Mouse (Mus musculus): Measurements from ENCODE around the gene Frem1. TPM values are rescaled to one million over a fixed set of nuclear protein-coding genes. Genes with fewer than 3 reads are reported as not detected.

Frem1 gene
- total RNA-seq, 4 experiments from 2014 or later: 1.9 to 3.7 (median 2.8) TPM

- no peak for DNase-seq (ENCODE audit: low spot score in 2 of 2)
Observed at GRCm38 (mm10) chr4:82875532-82875931, 176.6 kb downstream of the Frem1 start.

- no peak for DNase-seq (ENCODE audit: low spot score in 2 of 2)
Observed at GRCm38 (mm10) chr4:82874791-82875190, 177.3 kb downstream of the Frem1 start.

- DNase-seq (ENCODE audit: low spot score in 2 of 2): no peak
Observed at GRCm38 (mm10) chr4:82872548-82872947, 179.6 kb downstream of the Frem1 start.

- no peak for DNase-seq (ENCODE audit: low spot score in 2 of 2)
Observed at GRCm38 (mm10) chr4:82872121-82872520, 180.0 kb downstream of the Frem1 start.

- DNase-seq (ENCODE audit: low spot score in 2 of 2): no peak
Observed at GRCm38 (mm10) chr4:82870931-82871330, 181.2 kb downstream of the Frem1 start.

- no peak for DNase-seq (ENCODE audit: low spot score in 2 of 2)
Observed at GRCm38 (mm10) chr4:82867731-82868445, 184.3 kb downstream of the Frem1 start.

GRCm38 (mm10) chr4:82867111-82867510, 185.0 kb downstream of the Frem1 start:
- DNase-seq (ENCODE audit: low spot score in 2 of 2): no peak

GRCm38 (mm10) chr4:82864974-82865699, 187.0 kb downstream of the Frem1 start:
- no peak for DNase-seq (ENCODE audit: low spot score in 2 of 2)

GRCm38 (mm10) chr4:82863316-82863715, 188.8 kb downstream of the Frem1 start:
- peak in 1 of 2 experiments; percentile 18 for DNase-seq (ENCODE audit: low spot score in 2 of 2)

- DNase-seq (ENCODE audit: low spot score in 2 of 2): no peak
Observed at GRCm38 (mm10) chr4:82861451-82861850, 190.7 kb downstream of the Frem1 start.

GRCm38 (mm10) chr4:82860566-82860965, 191.6 kb downstream of the Frem1 start:
- DNase-seq (ENCODE audit: low spot score in 2 of 2): no peak

- DNase-seq (ENCODE audit: low spot score in 2 of 2): peak; percentile 41 to 79
Observed at GRCm38 (mm10) chr4:82859131-82860125, 192.7 kb downstream of the Frem1 start, which contains the start of gene Zdhhc21. TSS of gene Zdhhc21 (minus strand) at chr4:82859958.

GRCm38 (mm10) chr4:82858431-82859010, 193.6 kb downstream of the Frem1 start:
- no peak for DNase-seq (ENCODE audit: low spot score in 2 of 2)

GRCm38 (mm10) chr4:82856986-82857385, 195.2 kb downstream of the Frem1 start:
- no peak for DNase-seq (ENCODE audit: low spot score in 2 of 2)

GRCm38 (mm10) chr4:82853809-82854208, 198.3 kb downstream of the Frem1 start:
- no peak for DNase-seq (ENCODE audit: low spot score in 2 of 2)

GRCm38 (mm10) chr4:82848552-82849234, 203.4 kb downstream of the Frem1 start:
- no peak for DNase-seq (ENCODE audit: low spot score in 2 of 2)

All from layer of hippocampus, adult 8-10 months (tissue).